Mouse (Mus musculus) small intestine, adult 2 months (tissue): ENCODE results near the gene Ecd.

Experiments
- CTCF ChIP-seq: fragments of 200-500 bp; IDR thresholded peaks from 2 replicates; pipeline ENCODE4 v1.5.1; 2012; ENCODE audit warnings: low read depth, mild to moderate bottlenecking, control low read depth, inconsistent platforms, low read length, moderate library complexity, mixed read lengths; ENCODE audit not compliant: insufficient replicate concordance, insufficient read length; ENCODE audit errors: extremely low read depth
- POLR2A ChIP-seq: fragments of 200-500 bp; IDR thresholded peaks from 2 replicates; pipeline ENCODE4 v1.6.1; 2012; ENCODE audit warnings: low read depth, mild to moderate bottlenecking, control low read depth, inconsistent platforms, low read length, moderate library complexity

GRCm38 (mm10) chr14:20370798-20371197, 22.9 kb upstream of the Ecd start:
- TF ChIP-seq CTCF (no peak), POLR2A (no peak)
